Mouse (Mus musculus) liver, postnatal 0 days (tissue): ENCODE results near the gene Esyt3.

ENCODE experiments used
- CTCF ChIP-seq: sonication (generic); IDR thresholded peaks from 2 replicates; pipeline ENCODE4 v1.5.1; 2016; ENCODE audit warnings: antibody characterized with exemption, low read depth
- EP300 ChIP-seq: IDR thresholded peaks from 2 replicates; pipeline ENCODE4 v1.6.1; 2016; ENCODE audit warnings: antibody characterized with exemption, low read depth, mild to moderate bottlenecking

- TF ChIP-seq EP300 (no peak), CTCF (no peak)
Measured at GRCm38 (mm10) chr9:99357921-99358692, at the start of gene Esyt3.
